In genomic region chr16:23456534-23456933, GRCm38 (mm10) we compare ENCODE assay signal across 12 mouse cellular contexts. TPM values are rescaled to one million over a fixed set of nuclear protein-coding genes. Genes with fewer than 3 reads are reported as not detected.
A peak's percentile ranks its signal among the peaks of the same experiment; 100 is the strongest.
DNase-seq lines count a peak whose midpoint lies in the region; ATAC-seq and TF ChIP-seq lines count a peak whose summit lies in the region.
"Had no signal": no experiment of that assay in that cellular context is flagged by ENCODE, and none has a peak within 500 bp of the region (broad histone marks: within the 10 kb centered on the region; RNA-seq: fewer than 3 reads in every experiment).

No protein-coding gene starts in this region.

- H3K27ac ChIP-seq in kidney, adult 2 months (ENCODE audit: insufficient read depth, low read depth, low read length) = no peak overlapping the region
- no peak overlapping the region for H3K27ac ChIP-seq in kidney, embryonic 14.5 days (ENCODE audit: low read depth, low read length)
- peak overlapping the region; percentile 51; the same call in 1 of the 2 replicates for H3K27ac ChIP-seq in heart, embryonic 16.5 days (ENCODE audit: low read length)
- H3K27ac ChIP-seq in midbrain, embryonic 10.5 days (replicated peaks) = no peak overlapping the region
- H3K27ac ChIP-seq: limb, embryonic 15.5 days had no signal

- H3K9me3 ChIP-seq in kidney, embryonic 14.5 days (ENCODE audit: control insufficient read depth, low read length) = no peaks in the 10 kb centered on the region
- no peaks in the 10 kb centered on the region for H3K9me3 ChIP-seq in heart, embryonic 16.5 days (replicated peaks; ENCODE audit: control insufficient read depth, low read length)
- no peaks in the 10 kb centered on the region for H3K9me3 ChIP-seq in midbrain, embryonic 10.5 days (replicated peaks)
- H3K9me3 ChIP-seq: limb, embryonic 15.5 days had no signal

- DNase-seq in kidney, adult 2 months = peak; percentile 68
- peak; percentile 39 for DNase-seq in brain, adult 2 months (ENCODE audit: low read depth, low spot score)
- DNase-seq in lung, postnatal 10 days = peak; percentile 72
- DNase-seq in embryo, embryonic 10 days (ENCODE audit: low spot score) = no peak
- DNase-seq in midbrain, embryonic 10.5 days (ENCODE audit: low spot score) = no peak
- DNase-seq in layer of hippocampus, adult 18-20 months (ENCODE audit: low spot score in 2 of 2) = no peak

- ATAC-seq in kidney, embryonic 14.5 days (ENCODE audit: low FRiP score, low TSS enrichment) = no peak
- ATAC-seq in heart, embryonic 16.5 days (replicated peaks; ENCODE audit: extremely low read depth, insufficient read depth, low FRiP score) = peak; percentile 52; the same call in 1 of the 2 replicates

- 52% methylated on average over 3 of the region's 3 CpGs for WGBS in kidney, adult 2 months
- 73% methylated on average over 3 of the region's 3 CpGs for WGBS in kidney, embryonic 14.5 days
- 58% methylated on average over 3 of the region's 3 CpGs for WGBS in heart, embryonic 16.5 days
- 90% methylated on average over 3 of the region's 3 CpGs for WGBS in midbrain, embryonic 10.5 days

- no peak overlapping the region for H3K4me2 ChIP-seq in kidney, embryonic 14.5 days (replicated peaks; ENCODE audit: low read depth, low read length)
- H3K4me2 ChIP-seq in heart, embryonic 16.5 days (ENCODE audit: low read depth, low read length) = no peak overlapping the region
- H3K4me2 ChIP-seq: limb, embryonic 15.5 days had no signal

- no peak for TF ChIP-seq POLR2A in kidney, adult 2 months (IDR thresholded peaks at IDR 0.05; ENCODE audit: low read depth, low read length)

- no peaks in the 10 kb centered on the region for H3K4me1 ChIP-seq in kidney, adult 2 months (ENCODE audit: control insufficient read depth, insufficient read depth, low read length)
- no peaks in the 10 kb centered on the region for H3K4me1 ChIP-seq in kidney, embryonic 14.5 days (ENCODE audit: control insufficient read depth, insufficient read depth, low read length)
- 0 out of 2 replicates have a peak, but pooled peaks cover 2% of the 10 kb centered on the region for H3K4me1 ChIP-seq in heart, embryonic 16.5 days (ENCODE audit: control insufficient read depth, insufficient read depth, low read length)
- no peaks in the 10 kb centered on the region for H3K4me1 ChIP-seq in midbrain, embryonic 10.5 days

- no peaks in the 10 kb centered on the region for H3K27me3 ChIP-seq in kidney, adult 2 months (replicated peaks; ENCODE audit: control insufficient read depth, insufficient read depth, low read length)
- no peaks in the 10 kb centered on the region for H3K27me3 ChIP-seq in kidney, embryonic 14.5 days (ENCODE audit: control insufficient read depth, insufficient read depth, low read length)
- H3K27me3 ChIP-seq in heart, embryonic 16.5 days (ENCODE audit: control insufficient read depth, insufficient read depth, low read length) = no peaks in the 10 kb centered on the region
- H3K27me3 ChIP-seq in midbrain, embryonic 10.5 days (ENCODE audit: low read depth, poor library complexity, severe bottlenecking) = no peaks in the 10 kb centered on the region
- H3K27me3 ChIP-seq: limb, embryonic 15.5 days had no signal

- H3K4me3 ChIP-seq in kidney, adult 2 months (ENCODE audit: insufficient read depth, low read depth, low read length) = no peak overlapping the region
- H3K4me3 ChIP-seq in kidney, embryonic 14.5 days (ENCODE audit: low read length) = no peak overlapping the region
- no peak overlapping the region for H3K4me3 ChIP-seq in heart, embryonic 16.5 days (ENCODE audit: low read length)
- no peak overlapping the region for H3K4me3 ChIP-seq in midbrain, embryonic 10.5 days
- H3K4me3 ChIP-seq: limb, embryonic 15.5 days had no signal

- no peaks in the 10 kb centered on the region for H3K36me3 ChIP-seq in kidney, adult 2 months (ENCODE audit: control insufficient read depth, insufficient read depth, low read length)
- H3K36me3 ChIP-seq in kidney, embryonic 14.5 days (ENCODE audit: control insufficient read depth, insufficient read depth, low read length) = no peaks in the 10 kb centered on the region
- H3K36me3 ChIP-seq in heart, embryonic 16.5 days (ENCODE audit: control insufficient read depth, insufficient read depth) = no peaks in the 10 kb centered on the region
- no peaks in the 10 kb centered on the region for H3K36me3 ChIP-seq in midbrain, embryonic 10.5 days
- H3K36me3 ChIP-seq: limb, embryonic 15.5 days had no signal

- H3K9ac ChIP-seq in kidney, embryonic 14.5 days (ENCODE audit: low read depth, low read length) = no peak overlapping the region
- H3K9ac ChIP-seq in heart, embryonic 16.5 days (ENCODE audit: low read length) = no peak overlapping the region
- H3K9ac ChIP-seq: limb, embryonic 15.5 days had no signal

- TF ChIP-seq CTCF in kidney, adult 2 months (conservative IDR thresholded peaks at IDR 0.05; ENCODE audit: insufficient read depth, insufficient read length, low read depth, low read length) = no peak

RNA-seq across cellular contexts. Expression of gene Rtp1, which starts 27.6 kb away (rescaled TPM):
- 0.06 and 0.07 TPM in 2 replicates for polyA plus RNA-seq in kidney, adult 2 months (2012; rRNA removed)
- not detected in 2 replicates for polyA plus RNA-seq in kidney, embryonic 14.5 days (2014; fragmentation: Nextera tagmentation; extraction: Ambion mirVana)
- not detected in 2 replicates for polyA plus RNA-seq in heart, embryonic 16.5 days (2015; fragmentation: Nextera tagmentation; extraction: Ambion mirVana)
- not detected in 2 replicates for polyA plus RNA-seq in midbrain, embryonic 10.5 days (2016; fragmentation: Nextera tagmentation; extraction: Ambion mirVana)
- total RNA-seq in layer of hippocampus, adult 18-20 months (2021) = under 1 TPM; 0.38 to 0.57 TPM
- total RNA-seq: common myeloid progenitor, adult 5-6 weeks; ES-E14; gastrocnemius, postnatal 36 days had no signal
- polyA plus RNA-seq: limb, embryonic 15.5 days had no signal

Comparison
In these comparisons a context has a peak if more than half of its experiments do, and no peak if none do; other contexts are left out.
1. DNase-seq: peak in kidney, adult 2 months (single experiment), brain, adult 2 months (single experiment) and lung, postnatal 10 days (single experiment); none in embryo, embryonic 10 days (single experiment), midbrain, embryonic 10.5 days (single experiment) and layer of hippocampus, adult 18-20 months (0 of 2).